Mouse (Mus musculus) urinary bladder, postnatal 10 days (tissue): ENCODE results near the gene Pdzd8.

Experiments used
- DNase-seq: peaks from one replicate; pipeline ENCODE4 v3.0.0; 2022; ENCODE audit warnings: low spot score

The Pdzd8 gene

GRCm38 (mm10) chr19:59273190-59273589 is 72.4 kb downstream of the Pdzd8 start:
- DNase-seq, result no peak

GRCm38 (mm10) chr19:59267417-59267963 is 78.1 kb downstream of the Pdzd8 start:
- DNase-seq, result no peak

- no peak for DNase-seq
Measured at GRCm38 (mm10) chr19:59265907-59266306, 79.7 kb downstream of the Pdzd8 start.

GRCm38 (mm10) chr19:59264838-59265532 is 80.6 kb downstream of the Pdzd8 start:
- DNase-seq, result no peak

- no peak for DNase-seq
Measured at GRCm38 (mm10) chr19:59263171-59263570, 82.4 kb downstream of the Pdzd8 start.

GRCm38 (mm10) chr19:59261604-59262003 is 84.0 kb downstream of the Pdzd8 start:
- no peak for DNase-seq

- no peak for DNase-seq
Measured at GRCm38 (mm10) chr19:59260718-59261442, 84.7 kb downstream of the Pdzd8 start, which contains the start of gene Slc18a2. TSS of gene Slc18a2 (plus strand) at chr19:59260896.

GRCm38 (mm10) chr19:59259633-59260032 is 85.9 kb downstream of the Pdzd8 start:
- no peak for DNase-seq

GRCm38 (mm10) chr19:59252651-59253050 is 92.9 kb downstream of the Pdzd8 start:
- DNase-seq, result no peak

GRCm38 (mm10) chr19:59248553-59249286 is 96.9 kb downstream of the Pdzd8 start:
- DNase-seq, result no peak

GRCm38 (mm10) chr19:59248144-59248543 is 97.4 kb downstream of the Pdzd8 start:
- DNase-seq, result no peak
